ENCODE assay signal across 9 mouse cellular contexts in genomic region chr6:52013245-52013945, GRCm38 (mm10). TPM values are rescaled to one million over a fixed set of nuclear protein-coding genes. Genes with fewer than 3 reads are reported as not detected.
DNase-seq lines count a peak whose midpoint lies in the region; ATAC-seq and TF ChIP-seq lines count a peak whose summit lies in the region.
"Had no signal": no experiment of that assay in that cellular context is flagged by ENCODE, and none has a peak within 500 bp of the region (broad histone marks: within the 10 kb centered on the region; RNA-seq: fewer than 3 reads in every experiment).

No protein-coding gene starts in this region.

- peak overlapping the region; percentile 76 for H3K4me3 ChIP-seq in heart, embryonic 13.5 days
- H3K4me3 ChIP-seq in ES-E14 (ENCODE audit: insufficient read depth in 1 of 2, low read depth in 1 of 2, low read length in 2 of 2, poor library complexity in 1 of 2, severe bottlenecking in 1 of 2), result peak overlapping the region; percentile 53 to 89
- peak overlapping the region; percentile 69 for H3K4me3 ChIP-seq in hindbrain, embryonic 10.5 days
- H3K4me3 ChIP-seq in midbrain, embryonic 11.5 days (ENCODE audit: low read depth, low read length), result peak overlapping the region; percentile 55

- peaks cover 33% of the 10 kb centered on the region for H3K27me3 ChIP-seq in heart, embryonic 13.5 days (replicated peaks)
- peaks cover 38% of the 10 kb centered on the region for H3K27me3 ChIP-seq in hindbrain, embryonic 10.5 days (ENCODE audit: insufficient read depth, poor library complexity, severe bottlenecking)
- peaks cover 31% of the 10 kb centered on the region for H3K27me3 ChIP-seq in midbrain, embryonic 11.5 days (ENCODE audit: control insufficient read depth, insufficient read depth, low read length)
- H3K27me3 ChIP-seq: Patski had no signal

- DNase-seq in heart, adult 8-10 months (ENCODE audit: low spot score), result no peak
- no peak for DNase-seq in ES-E14 (ENCODE audit: low read depth, low spot score)
- no peak for DNase-seq in hindbrain, embryonic 10.5 days (ENCODE audit: low spot score)
- no peak for DNase-seq in midbrain, embryonic 11.5 days (ENCODE audit: low spot score, missing footprints)
- no peak for DNase-seq in cerebellum, postnatal 36 days
- DNase-seq in layer of hippocampus, adult 18-20 months (ENCODE audit: low spot score in 2 of 2), result no peak
- no peak for DNase-seq in kidney, postnatal 4 days

- no peaks in the 10 kb centered on the region for H3K36me3 ChIP-seq in heart, embryonic 13.5 days
- no peaks in the 10 kb centered on the region for H3K36me3 ChIP-seq in ES-E14 (ENCODE audit: control insufficient read depth, insufficient read depth, low read length, poor library complexity, severe bottlenecking)
- no peaks in the 10 kb centered on the region for H3K36me3 ChIP-seq in hindbrain, embryonic 10.5 days
- no peaks in the 10 kb centered on the region for H3K36me3 ChIP-seq in midbrain, embryonic 11.5 days (ENCODE audit: control insufficient read depth, insufficient read depth, low read length)

- H3K4me2 ChIP-seq in heart, embryonic 13.5 days, result peak overlapping the region; percentile 91
- H3K4me2 ChIP-seq in midbrain, embryonic 11.5 days, result peak overlapping the region; percentile 88

- in situ Hi-C loops in ES-E14 (cut with MboI; ENCODE audit: low sequenced_read_pairs in 2 of 2, unreplicated experiment in 2 of 2), result no loop called here

- peaks cover 8% of the 10 kb centered on the region for H3K4me1 ChIP-seq in heart, embryonic 13.5 days
- H3K4me1 ChIP-seq in ES-E14 (ENCODE audit: control insufficient read depth in 2 of 2, insufficient read depth in 2 of 2, low read length in 2 of 2, poor library complexity in 1 of 2), result peaks cover 0 to 7% of the 10 kb centered on the region in 2 experiments; a peak in 2 of 4 replicates
- peaks cover 18% of the 10 kb centered on the region for H3K4me1 ChIP-seq in hindbrain, embryonic 10.5 days (replicated peaks)
- no peaks in the 10 kb centered on the region; the same call in 1 of the 2 replicates for H3K4me1 ChIP-seq in midbrain, embryonic 11.5 days (ENCODE audit: control insufficient read depth, insufficient read depth, low read length)

- no peak overlapping the region for H3K27ac ChIP-seq in heart, embryonic 13.5 days (replicated peaks)
- H3K27ac ChIP-seq in ES-E14 (ENCODE audit: insufficient read depth, low read depth, low read length, poor library complexity, severe bottlenecking), result peak overlapping the region; percentile 44; the same call in 1 of the 2 replicates
- H3K27ac ChIP-seq in hindbrain, embryonic 10.5 days, result peak overlapping the region; percentile 92
- H3K27ac ChIP-seq in midbrain, embryonic 11.5 days (ENCODE audit: low read depth, low read length), result no peak overlapping the region

- H3K9me3 ChIP-seq in heart, embryonic 13.5 days, result no peaks in the 10 kb centered on the region
- no peaks in the 10 kb centered on the region for H3K9me3 ChIP-seq in ES-E14 (ENCODE audit: control insufficient read depth, insufficient read depth, low read depth, low read length)
- H3K9me3 ChIP-seq in hindbrain, embryonic 10.5 days, result no peaks in the 10 kb centered on the region
- no peaks in the 10 kb centered on the region for H3K9me3 ChIP-seq in midbrain, embryonic 11.5 days (ENCODE audit: control insufficient read depth, low read length)

- peak overlapping the region; percentile 78 for H3K9ac ChIP-seq in heart, embryonic 13.5 days
- H3K9ac ChIP-seq in ES-E14 (ENCODE audit: insufficient read depth, low read depth, low read length, poor library complexity, severe bottlenecking), result peak overlapping the region; percentile 58; the same call in 1 of the 2 replicates
- peak overlapping the region; percentile 70; the same call in 1 of the 2 replicates for H3K9ac ChIP-seq in midbrain, embryonic 11.5 days (ENCODE audit: low read length)

- WGBS in heart, embryonic 13.5 days, result 17% methylated on average over 3 of the region's 3 CpGs
- 16% methylated on average over 3 of the region's 3 CpGs for WGBS in hindbrain, embryonic 10.5 days
- 15% methylated on average over 3 of the region's 3 CpGs for WGBS in midbrain, embryonic 11.5 days

- ATAC-seq in heart, embryonic 13.5 days (ENCODE audit: extremely low read depth, insufficient number of reproducible peaks, low FRiP score, low TSS enrichment), result no peak
- ATAC-seq in midbrain, embryonic 11.5 days (ENCODE audit: low FRiP score), result no peak

TF ChIP-seq in ES-E14, 5 proteins besides CTCF, POLR2A, EP300 and RAD21:
- no peak for TF ChIP-seq CHD2 (IDR thresholded peaks at IDR 0.05; ENCODE audit: low read depth, low read length)
- no peak for TF ChIP-seq MAFK (IDR thresholded peaks at IDR 0.05; ENCODE audit: insufficient read depth, low read depth, low read length)
- TF ChIP-seq HCFC1 (IDR thresholded peaks at IDR 0.05; ENCODE audit: borderline replicate concordance, insufficient read depth, low read length), result no peak
- no peak for TF ChIP-seq ZC3H11A (IDR thresholded peaks at IDR 0.05; ENCODE audit: borderline replicate concordance, low read depth, low read length)
- no peak for TF ChIP-seq ZNF384 (IDR thresholded peaks at IDR 0.05; ENCODE audit: low read depth, low read length)

RNA-seq across cellular contexts. Expression of gene Skap2, which starts 1.0 kb away (rescaled TPM):
- polyA plus RNA-seq in heart, embryonic 13.5 days (2015; fragmentation: Nextera tagmentation; extraction: Ambion mirVana), result 16.8 and 18.3 TPM in 2 replicates
- 10 to 100 TPM in 3 of 4 experiments, 1 to 10 TPM in 1; 8.8 to 12.2 (median 11.0) TPM for total RNA-seq in heart, adult 8-10 months (2022)
- 19.6 and 25.1 TPM in 2 replicates for total RNA-seq in ES-E14 (2012; rRNA removed)
- 14.5 and 18.1 TPM in 2 replicates for polyA plus RNA-seq in hindbrain, embryonic 10.5 days (2016; fragmentation: Nextera tagmentation; extraction: Ambion mirVana)
- 8.5 and 10.0 TPM in 2 replicates for polyA plus RNA-seq in midbrain, embryonic 11.5 days (2014; fragmentation: Nextera tagmentation; extraction: Ambion mirVana)
- 10 to 100 TPM; 20.8 to 21.4 TPM for total RNA-seq in layer of hippocampus, adult 18-20 months (2021)

Comparison
In these comparisons a context has a peak if more than half of its experiments do, and no peak if none do; other contexts are left out.
1. H3K27ac ChIP-seq: peak in ES-E14 (single experiment) and hindbrain, embryonic 10.5 days (single experiment); none in heart, embryonic 13.5 days (single experiment) and midbrain, embryonic 11.5 days (single experiment).
2. Peak in every context shown above with its lines, with median percentiles within 50 percentile points of each other: H3K4me3 ChIP-seq and H3K9ac ChIP-seq.